Mouse (Mus musculus): ENCODE data around the gene Stmnd1.
"Not testable (repeated sequence)": the region's sequence is repeated elsewhere in the genome, so short reads cannot be mapped to it uniquely, and the experiment has no call there.

Stmnd1 gene

DNA sequence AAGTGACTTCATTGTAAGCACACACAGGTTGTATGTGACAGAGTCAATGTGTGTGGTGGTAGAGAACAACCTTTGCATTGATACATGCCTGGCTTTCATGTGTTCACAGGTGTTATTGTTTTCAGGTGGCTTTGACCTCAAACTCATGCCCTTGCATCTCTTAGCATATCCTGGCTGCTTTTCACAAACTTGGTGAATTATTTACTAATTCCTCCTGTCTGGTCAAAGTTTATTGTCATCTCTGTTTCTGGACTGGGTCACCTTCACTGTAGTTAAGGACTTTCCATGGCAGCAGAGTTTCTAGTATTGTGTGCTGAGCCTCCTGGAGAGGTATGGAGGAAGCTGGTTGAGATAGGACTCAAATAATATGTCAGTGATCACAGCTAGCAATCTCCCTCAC lies 20.8 kb downstream of the Stmnd1 start:
- no peak for DNase-seq

DNA sequence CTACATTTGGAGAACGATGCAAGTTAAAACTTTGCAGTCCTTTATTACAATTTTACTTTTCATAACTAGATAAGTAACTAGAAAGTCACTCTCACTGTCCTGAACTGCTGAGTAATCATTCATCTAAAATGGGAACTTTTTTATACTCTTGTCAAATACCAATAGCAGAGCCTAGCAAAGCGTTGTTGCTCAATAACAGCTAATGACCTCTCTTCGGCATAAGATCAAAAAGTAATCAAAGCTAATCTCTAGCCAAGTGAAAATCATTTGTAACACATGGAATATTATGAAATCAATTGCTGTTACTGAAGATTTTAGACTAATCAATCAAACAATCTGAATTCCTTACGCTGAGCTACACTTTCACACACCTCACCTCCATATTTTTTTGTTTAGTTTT lies 24.2 kb downstream of the Stmnd1 start:
- no peak for DNase-seq

DNA sequence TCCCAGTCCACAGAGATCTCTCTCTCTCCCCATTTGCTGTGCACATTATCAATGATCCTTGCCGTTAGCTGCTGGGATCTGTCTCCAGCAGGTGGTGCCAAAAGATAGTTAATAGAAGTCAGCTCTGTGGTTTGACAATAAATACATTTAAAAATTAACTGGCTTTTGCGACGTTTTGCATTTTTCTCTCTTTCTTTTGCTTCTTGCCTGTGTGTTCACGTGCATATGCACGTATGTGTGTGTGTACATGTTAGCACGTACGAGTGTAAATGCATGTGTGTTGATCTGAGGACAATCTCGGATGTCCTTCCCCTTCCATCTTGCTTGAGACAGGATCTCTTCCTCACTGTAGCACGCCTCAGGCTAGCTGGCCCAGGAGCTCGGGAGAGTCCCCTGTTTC lies 37.3 kb downstream of the Stmnd1 start:
- DNase-seq: peak; percentile 68

DNA sequence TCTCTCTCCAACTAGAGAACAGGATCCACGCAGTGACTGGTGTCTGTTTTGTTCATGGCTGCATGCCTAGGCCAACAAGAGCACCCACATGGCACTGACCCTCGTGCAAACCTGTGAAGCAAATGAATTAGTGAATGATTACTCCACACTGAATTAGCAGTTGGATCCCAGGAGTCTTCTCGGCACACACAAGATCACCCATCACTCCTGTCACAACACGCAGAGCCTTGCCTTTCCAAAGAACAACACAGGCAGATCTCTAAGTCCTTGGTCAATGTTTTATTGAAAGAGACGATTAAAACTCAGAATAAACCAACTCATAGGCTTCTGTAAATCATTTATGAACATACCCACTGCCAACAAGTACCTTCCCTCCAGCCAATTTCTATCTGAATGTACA lies 39.7 kb downstream of the Stmnd1 start:
- DNase-seq: no peak

DNA sequence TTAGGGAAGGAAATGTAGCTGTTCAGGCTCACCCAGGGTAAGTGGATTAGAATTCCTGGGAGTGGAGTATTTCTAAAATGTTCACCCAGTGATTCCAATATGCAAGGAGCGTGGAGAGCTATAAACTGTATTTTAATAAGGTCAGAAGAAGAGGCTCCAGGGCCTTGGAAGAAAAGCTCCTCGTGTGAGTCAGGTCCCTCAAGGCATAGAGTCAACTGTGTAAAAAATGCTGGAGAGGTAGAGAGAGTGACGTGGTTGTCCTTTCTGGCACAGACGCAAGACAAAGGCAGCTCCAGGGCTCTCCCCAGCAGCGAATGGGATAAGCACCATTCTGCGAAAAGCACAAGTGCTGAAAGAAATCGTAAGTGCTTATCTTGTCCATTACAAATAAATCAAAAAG lies 41.6 kb downstream of the Stmnd1 start:
- DNase-seq: no peak

DNA sequence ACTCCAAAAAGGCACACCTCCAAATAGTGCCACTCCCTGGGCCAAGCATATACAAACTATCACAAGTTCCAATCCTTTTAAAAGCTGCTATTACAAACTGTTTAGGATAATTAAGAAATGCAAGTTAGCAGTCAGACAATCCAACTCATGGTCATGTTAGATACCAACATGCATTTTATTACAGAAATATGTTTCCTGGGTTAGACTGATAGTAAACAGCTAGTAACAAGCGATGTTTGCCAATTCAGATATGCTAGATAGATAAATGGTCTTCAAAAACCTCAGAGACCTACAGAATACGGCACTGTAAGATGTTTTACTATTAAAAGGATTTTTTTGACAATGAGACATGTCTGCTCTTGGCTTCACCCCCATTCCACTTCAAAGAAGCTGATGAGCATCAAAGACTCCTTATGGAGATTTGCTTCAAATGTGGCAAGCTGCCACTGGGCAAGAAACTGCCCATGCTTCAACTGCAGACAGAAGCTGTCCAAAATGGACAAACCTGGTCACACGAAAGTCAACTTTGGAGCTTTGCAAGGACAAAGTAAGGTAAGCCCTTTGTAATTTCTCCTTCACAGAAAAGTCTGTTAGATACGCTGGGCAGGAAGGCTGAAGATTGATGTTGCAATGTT lies 52.9 kb downstream of the Stmnd1 start:
- no peak for DNase-seq

DNA sequence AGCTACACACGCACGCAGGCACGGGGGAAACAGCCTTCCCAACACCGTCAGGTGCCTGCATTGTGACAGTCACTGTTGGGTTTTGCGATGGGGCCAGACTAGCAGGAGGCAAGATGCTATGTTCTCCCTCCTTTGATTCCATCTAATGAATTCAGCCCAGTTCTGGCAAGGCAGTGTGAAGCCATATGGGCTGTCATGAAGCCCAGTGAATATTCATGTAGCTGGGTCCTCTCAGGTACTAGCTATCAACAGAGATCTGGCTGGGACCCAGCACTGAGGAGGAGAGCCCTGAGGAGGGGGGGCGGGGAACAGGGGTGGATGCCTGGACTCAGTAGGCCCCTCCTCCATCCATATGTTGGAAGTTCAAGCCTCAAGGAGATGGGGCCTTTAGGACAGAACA lies 61.5 kb downstream of the Stmnd1 start:
- no peak for DNase-seq

DNA sequence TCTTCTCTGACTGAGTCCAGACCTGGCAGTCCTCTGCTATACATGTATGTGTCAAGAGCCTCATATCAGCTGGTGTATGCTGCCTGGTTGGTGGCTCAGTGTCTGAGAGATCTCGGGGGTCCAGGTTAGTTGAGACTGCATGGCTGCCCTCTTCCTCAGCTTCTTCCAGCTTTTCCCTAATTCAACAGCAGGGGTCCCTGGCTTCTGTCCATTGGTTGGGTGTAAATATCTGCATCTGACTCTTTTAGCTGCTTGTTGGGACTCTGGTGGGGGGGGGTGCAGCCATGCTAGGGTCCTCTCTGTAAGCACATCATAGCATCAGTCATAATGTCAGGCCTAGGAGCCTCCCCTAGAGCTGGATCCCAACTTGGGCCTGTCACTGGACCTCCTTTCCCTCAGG lies 62.8 kb downstream of the Stmnd1 start:
- DNase-seq: not testable (repeated sequence)

DNA sequence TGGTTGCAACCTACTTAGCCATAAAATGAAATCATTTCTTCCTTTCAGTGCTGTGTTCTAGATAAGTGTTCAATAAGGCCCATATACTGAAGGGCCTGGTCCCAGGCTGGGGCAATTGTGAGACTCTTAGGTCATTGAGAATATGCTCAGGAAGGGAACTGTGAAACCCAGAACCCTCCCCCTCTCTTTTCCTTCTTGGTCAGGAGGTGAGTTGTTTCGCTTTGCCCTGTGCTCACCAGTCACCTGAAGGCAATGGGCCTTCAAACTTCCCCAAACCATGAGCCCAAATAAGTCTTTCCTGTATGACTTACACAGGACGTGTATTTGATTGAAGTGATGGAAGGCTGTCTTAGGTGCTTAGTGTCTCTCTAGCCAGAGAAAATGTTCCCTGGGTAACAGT lies 64.3 kb downstream of the Stmnd1 start:
- DNase-seq: no peak

DNA sequence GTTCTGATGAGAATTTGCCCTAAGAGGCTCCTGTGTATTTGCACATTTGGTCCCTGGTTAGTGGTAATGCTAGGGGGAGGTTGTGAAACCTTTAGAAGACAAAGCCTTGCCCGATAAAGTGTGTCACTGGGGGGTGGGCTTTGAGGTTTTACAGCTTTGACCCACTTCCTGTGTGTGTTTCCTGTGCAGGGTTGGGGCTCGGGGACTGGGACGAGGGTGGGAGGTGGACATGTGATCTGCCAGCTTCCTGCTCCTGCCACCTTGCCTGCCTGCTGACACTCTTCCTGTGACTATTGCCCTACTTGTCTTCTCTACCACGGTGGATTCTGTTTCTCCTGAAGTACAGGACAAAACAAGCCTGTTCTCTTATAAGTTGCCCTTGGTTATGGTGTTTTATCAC lies 66.4 kb downstream of the Stmnd1 start:
- peak; percentile 22 for DNase-seq

DNA sequence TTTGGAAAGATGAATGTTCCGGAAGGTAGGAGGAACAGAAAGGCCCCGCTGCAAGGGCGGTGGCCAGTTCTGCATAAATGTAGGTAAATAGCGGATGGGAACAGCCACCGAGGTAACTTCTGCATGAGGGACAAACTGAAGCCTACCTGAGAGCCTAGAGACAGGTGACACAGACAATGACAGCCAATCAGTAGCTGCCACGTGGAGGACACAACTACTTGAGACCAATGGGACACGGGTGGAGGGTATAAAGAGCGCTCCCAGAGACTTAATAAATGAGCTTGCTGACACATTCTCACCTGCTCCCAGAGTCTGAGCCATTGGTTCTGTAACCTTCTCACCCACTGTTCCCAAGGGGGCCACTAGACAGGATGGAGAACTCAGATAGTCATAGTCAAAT lies 67.1 kb downstream of the Stmnd1 start:
- DNase-seq: no peak

DNA sequence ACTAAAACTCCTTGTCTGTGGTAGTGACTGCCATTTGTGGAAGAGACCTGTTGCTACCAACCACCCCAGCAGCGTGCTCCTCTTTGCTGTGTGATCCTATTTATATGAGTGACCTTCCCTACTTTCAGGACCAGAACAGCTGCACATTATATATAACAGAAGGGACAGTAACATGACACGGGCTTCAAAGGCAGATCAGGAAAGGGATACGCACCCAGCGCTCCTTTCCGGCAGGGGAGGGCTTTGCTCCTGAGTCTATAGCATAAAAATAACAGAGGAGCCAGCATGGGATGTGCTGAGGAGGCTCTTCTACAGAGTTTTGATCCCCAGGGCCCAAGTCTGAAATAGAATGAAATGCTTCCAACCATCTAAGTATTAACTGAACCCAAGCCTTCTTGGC lies 67.9 kb downstream of the Stmnd1 start:
- DNase-seq: no peak

DNA sequence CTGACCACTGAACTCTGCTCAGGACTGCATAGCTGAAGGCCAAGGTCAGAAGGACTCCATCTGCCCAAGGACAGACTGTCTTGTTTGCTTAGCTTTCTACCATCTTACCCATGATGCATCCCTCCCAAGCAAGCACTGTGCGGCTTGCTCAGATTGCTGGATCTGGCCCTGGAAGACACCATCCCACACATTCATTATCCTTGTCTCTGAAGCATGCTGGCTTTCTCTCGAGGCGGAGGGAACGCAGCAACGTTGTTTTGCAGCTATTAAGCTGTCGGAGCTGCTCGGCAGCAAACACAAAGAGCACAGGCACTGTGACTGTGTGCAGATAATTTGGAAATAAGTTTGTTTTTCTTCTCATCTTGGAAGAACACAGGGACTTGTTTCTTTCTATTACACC lies 69.7 kb downstream of the Stmnd1 start:
- no peak for DNase-seq

DNA sequence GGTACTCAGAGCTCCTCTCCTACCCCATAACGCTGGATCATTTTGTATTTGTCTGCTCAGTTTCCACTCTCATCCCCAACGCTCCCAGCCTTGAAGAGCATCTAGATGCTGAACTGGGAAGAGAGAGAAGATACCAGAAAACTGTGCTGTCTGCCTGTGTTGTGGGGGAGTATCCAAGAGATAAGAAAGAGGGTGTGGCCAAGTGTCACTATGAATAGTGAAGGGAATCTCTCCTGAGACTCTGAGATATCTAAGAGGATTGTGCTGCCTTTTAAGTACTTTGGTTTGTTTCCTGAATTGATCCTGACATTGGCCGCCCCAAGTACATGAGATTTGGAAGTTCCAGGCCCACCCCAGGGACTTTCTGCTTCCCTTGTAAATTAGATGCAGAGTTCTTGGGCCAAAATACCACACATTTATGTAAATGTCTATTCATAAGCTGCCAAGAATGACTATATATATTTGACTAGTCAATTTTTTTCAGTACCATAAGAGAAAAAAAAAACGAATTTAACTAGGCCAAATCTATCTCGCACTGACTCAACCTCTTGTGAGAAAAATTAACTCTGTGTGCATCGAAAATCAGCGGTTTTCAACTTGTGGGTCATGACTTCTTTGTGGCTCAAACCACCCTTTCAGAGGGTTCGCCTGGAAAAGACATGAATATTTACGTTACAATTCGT lies 73.5 kb downstream of the Stmnd1 start:
- DNase-seq: no peak

DNA sequence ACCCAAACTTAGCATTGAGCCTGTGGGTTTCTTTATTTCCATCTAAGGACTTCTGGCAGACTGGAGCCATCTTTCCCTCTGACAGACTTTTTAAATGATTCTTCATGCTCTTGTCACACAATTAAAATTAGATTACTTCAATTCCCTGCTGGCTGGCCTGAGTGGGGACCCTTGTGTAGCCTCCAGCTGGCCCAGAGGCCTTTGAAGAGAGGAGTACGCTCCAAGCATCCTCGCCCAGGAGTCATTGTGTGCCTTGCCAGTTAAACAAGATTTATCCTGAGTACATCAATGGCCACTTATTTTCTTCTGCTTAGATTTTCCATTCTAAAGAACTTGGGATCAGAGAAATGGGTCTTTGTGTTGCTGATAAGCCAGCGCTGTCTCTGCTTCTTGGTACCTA lies 76.1 kb downstream of the Stmnd1 start:
- no peak for DNase-seq

Data from retina, postnatal 1 day (tissue).